Mouse (Mus musculus): ENCODE measurements around the gene Bhlhb9.

DNA sequence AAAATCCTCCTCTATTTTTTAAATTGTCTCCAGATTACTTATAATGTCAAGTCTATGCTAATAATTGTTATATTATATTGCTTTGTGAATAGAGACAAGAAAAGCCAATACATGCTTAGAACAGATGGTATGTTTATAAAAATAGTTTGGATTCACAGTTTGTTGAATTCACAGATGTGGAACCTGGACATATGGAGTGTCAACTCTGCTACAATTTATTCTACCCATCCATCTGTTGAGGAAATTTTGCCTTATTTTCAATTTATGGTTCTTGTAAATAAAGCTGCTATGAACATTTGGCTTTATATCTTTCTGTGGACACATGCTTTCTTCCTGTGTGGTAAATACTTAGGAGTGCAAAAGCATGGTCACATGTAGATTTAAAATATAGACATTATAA is 131.2 kb downstream of the Bhlhb9 start:
- TF ChIP-seq CTCF (IDR thresholded peaks at IDR 0.05; ENCODE audit: low read depth) (no peak), EP300 (optimal IDR thresholded peaks at IDR 0.05) (no peak)

Measured in stomach, postnatal 0 days (tissue).